Mouse (Mus musculus) adrenal gland (tissue): ENCODE measurements around the gene Mettl3.
"Not testable (repeated sequence)": the region's sequence is repeated elsewhere in the genome, so short reads cannot be mapped to it uniquely, and the experiment has no call there.

Experiments
- intact Hi-C: fragments of 180-260 bp; cut with DNase I; formaldehyde crosslinking; loops from one replicate; pipeline ENCODE4 v1.15.1; 2025
- long read RNA-seq, 2 experiments: library from polyadenylated mRNA; unstranded; transcript quantifications; one replicate each; pipeline ENCODE4 v2.0.0; 2020; ENCODE audit warnings: borderline replicate concordance in 1 of 2; ENCODE audit not compliant: insufficient replicate concordance in 1 of 2

The Mettl3 gene
- long read RNA-seq, experiment 1, transcript Mettl3-201 (11 exons, 2,025 nt) = major isoform, 16 of 27 reads
- long read RNA-seq, experiment 1, partial matches to known transcripts = 1 of 27 reads
- long read RNA-seq, experiment 1, other reads (novel, unspliced or antisense) = 10 of 27 reads
- long read RNA-seq, experiment 2, transcript Mettl3-201 (11 exons, 2,025 nt) = major isoform, 22 of 33 reads
- long read RNA-seq, experiment 2, partial matches to known transcripts = 5 of 33 reads
- long read RNA-seq, experiment 2, other reads (novel, unspliced or antisense) = 6 of 33 reads

DNA sequence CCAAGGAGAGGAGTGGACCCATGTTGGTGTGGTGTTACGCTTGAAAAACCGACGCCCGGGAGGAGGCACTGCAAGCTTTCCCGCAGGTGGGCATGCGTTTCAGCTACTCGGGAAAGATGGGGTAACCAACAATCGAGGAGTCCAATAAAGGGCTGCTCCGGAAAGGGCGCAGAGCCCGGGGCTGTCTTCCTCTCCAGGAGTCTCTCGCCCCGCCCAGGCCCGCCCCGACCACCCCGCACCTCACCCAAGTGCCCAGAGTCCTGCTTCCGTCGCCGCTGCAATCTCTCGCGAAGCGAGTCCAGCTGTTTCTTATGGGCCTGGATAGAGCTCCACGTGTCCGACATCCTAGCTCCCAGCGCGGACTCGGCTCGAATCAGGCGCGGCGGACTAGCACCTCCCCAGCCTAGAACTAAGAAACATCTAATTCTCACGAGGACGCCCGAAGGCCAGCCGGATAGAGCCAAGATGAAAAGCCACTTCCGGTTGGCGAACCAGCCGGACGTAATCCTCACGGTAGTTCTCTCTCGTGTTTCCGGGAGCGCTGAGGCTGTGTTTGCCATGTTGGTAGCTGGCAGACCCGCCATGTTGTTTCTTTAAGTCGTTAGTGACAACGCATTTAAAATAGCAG, at the start of gene Mettl3:
Mettl3 (minus strand) TSS at position 485 of the 628 bp plus-strand sequence.
- intact Hi-C loops = no loop called here

DNA sequence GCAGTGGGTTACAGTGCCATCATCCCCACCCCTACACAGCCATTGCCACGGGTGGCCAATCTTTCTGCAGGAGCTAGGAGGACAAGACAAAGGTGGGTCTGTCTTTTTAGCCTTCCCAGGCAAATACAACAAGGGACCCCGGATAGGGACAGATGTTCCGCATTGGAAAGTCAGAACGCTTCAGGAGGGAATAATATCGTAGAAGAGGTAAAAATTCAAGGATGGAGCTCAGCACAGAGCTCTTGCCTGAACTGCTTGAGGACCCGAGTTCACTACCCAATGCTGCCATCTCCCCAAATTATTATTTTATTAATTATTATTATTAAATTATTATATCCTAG, 34.6 kb upstream of the Mettl3 start:
- intact Hi-C loops = no loop called here

DNA sequence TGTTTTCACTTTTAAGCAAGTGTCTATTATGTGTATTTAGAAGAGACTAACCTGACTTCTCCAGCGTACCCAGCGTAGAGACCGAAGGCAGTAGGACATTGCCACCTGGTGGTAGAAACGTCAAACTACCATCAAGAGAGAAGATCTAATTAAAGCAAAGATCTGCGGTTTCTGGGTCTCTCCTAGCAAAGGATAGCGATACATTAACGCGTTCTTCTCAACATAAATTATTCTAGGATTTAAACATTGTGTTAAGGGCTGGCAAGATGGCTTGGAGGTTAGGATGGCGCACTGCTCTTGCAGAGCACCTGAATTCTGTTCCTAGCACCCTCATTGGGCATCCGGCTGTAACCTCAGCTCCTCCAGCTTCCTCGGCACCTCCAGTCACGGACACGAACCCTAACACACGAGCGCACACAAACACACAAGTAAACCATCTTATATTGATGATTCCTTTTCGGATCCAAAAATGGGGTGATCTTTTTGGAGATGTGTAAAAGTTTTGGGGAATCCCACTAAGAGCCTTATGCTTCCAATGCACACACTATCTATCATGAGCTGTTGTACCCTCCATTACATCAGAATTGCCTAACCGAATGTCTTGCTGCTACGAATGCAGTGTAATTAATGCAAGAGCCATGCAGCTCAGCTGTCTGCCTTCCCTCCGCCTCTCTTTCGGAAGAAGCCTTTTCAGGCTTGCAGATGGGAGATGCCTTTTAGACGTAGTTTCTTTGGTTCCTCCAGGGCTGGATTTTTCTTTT, 34.0 kb upstream of the Mettl3 start:
- intact Hi-C loops = loop anchor here (1.0 kb wide), 1 partner anchor 44 kb away; no protein-coding TSS in a partner anchor

DNA sequence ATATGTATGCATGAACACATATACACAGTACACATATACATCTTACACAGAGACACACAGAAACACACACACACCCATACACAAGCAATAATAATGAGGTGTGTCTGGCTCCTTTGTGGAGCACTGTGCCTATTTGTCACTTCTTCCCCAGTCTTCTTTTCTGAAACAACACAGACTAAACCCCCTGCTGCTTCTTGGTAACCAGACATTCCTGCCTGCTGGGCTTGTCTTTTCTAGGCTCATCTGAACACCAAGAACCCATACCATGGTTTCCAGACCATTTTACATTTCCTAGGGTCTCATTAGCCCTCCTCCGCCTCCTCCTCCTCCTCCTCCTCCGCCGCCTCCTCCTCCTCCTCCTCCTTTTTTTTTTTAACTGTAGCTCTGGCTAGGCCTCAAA, 27.2 kb upstream of the Mettl3 start:
- intact Hi-C loops = no loop called here

DNA sequence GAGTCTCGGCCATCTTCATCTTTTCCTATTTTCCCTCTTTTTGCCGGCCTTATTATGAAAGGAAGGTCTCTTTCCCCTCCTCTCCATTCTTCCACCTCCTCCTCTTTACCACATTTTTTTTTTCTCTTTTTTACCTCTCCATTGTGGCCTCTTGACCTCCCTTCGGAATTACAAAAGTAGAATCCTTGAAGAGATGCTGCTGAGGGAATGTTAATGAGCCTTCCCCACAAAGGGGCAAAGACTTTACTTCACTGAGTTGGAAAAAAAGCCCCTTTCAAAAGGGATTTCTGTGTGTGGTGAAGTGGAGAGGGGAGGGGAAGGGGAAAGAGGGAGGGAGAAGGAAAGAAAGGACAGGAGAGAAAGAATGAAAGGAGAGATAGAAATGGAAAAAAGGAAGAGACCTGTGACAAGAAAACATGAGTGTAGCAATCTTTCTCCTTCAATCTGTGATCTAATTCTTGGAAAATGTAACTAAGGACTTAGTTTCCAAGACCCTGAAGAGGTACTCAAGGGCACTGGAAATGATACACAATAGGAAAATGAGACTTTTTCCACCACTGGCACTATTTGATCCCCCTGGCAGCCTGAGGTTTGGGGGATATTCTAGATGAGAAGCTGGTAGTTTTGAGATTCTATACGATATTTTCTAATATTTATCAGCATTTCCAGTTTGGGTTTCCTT, 26.3 kb upstream of the Mettl3 start:
- intact Hi-C loops = no loop called here

DNA sequence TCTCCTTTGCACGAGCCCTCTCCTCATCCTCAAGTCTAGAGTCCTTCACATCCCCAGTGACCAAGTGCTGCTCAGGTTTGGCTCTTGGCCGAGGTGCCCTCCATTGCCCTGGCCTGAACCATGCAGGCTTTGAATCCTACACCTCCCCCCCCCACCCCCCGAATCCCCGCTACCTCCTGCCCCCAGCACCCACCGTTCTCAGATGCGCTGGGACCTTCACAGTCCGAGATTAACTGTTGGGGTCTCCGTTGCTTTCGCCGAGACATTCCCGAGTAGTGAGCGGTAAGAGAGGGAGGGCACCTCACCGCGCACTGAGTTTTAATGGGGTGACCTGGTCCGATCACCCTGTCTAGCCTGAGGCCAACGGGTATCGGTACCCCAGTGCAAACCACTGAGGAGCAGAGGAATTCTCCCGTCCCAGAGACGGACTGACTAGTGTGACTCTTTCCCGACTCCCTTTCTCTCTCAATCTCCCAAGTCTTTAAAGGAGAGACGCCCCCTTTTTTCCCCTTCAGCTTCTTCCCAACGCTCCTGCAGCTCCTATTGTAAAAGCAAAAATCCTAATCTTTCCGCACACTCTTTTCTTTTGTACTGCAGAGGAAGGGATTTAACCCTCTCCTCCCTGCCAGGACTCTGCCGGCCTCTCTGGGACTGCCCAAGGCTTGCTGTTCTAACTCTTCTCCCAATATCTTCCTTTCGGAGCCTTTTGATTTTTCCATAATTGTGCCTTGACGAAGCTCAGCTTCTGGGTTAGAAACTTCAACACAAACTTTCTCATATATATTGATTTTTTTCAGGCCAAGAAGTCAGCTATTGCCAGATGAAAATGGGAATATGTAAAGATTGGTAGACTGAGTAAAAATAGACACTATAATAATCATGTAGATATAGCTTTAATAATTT, 23.2 kb upstream of the Mettl3 start, which contains the start of gene Sall2:
Sall2 (minus strand) TSS at position 853 of the 903 bp plus-strand sequence.
- intact Hi-C loops = no loop called here

DNA sequence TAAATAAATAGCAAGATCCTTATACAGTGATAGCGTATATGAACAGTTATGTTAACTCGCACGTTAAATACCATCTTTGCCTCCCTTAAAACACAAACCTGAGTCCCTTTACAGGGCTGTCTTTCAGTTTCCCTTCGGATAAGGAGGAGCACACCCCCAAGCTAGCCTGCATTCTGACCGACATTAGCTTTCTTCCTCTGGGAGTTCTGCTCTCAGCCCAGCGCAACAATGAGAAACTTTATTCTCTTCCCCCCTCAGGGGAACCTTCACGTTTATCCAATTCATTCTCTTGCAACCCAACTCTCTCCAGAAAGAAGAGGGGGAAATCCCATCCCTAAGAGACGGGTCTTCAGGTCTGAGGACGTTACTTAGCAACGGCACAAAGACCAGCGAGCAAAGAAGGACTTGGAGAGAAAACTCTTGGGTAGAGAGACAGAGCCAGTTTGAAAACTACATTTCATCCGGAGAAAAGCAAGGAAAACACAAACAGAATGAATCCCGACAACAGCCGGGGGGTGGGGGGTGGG, 22.5 kb upstream of the Mettl3 start:
- intact Hi-C loops = no loop called here

DNA sequence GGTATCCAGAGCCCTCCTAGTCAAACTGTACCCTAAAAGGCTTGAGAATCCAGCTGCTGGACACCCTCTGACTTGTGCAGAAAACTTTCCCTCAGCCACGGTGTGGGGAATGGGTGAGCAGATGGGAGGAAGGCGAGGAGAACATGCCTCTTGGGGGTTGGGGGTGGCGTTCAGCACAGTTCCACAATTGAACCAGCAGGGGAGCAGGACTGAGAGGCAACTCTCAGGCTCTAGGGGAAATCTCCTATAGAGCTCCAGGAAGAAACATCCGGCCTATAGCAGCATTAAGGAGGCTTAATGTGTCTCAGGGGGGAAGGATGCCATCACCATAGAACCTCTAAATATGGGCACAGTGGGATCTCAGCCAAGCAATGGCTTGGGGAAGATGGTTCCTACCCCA, 21.0 kb upstream of the Mettl3 start:
- intact Hi-C loops = no loop called here

DNA sequence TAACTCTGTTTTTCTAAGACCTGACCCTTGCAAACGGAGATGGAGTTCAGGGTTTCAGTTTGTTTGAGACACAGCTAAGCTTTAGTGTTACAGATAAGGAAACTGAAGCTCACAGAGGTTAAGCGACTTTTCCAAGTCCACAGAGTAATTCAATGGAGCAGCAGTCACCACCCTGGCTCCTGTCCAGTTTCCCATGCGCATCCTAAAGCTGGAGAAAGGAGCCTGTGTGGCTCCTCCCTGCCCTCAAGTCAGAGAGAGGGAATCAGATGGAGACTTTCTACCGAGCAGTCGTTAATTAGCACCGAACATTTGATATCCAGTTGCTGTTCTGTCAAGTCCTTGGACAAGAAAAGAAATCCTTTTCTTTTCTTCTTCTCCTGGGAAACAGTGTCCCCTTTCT, 14.4 kb upstream of the Mettl3 start:
- intact Hi-C loops = no loop called here

DNA sequence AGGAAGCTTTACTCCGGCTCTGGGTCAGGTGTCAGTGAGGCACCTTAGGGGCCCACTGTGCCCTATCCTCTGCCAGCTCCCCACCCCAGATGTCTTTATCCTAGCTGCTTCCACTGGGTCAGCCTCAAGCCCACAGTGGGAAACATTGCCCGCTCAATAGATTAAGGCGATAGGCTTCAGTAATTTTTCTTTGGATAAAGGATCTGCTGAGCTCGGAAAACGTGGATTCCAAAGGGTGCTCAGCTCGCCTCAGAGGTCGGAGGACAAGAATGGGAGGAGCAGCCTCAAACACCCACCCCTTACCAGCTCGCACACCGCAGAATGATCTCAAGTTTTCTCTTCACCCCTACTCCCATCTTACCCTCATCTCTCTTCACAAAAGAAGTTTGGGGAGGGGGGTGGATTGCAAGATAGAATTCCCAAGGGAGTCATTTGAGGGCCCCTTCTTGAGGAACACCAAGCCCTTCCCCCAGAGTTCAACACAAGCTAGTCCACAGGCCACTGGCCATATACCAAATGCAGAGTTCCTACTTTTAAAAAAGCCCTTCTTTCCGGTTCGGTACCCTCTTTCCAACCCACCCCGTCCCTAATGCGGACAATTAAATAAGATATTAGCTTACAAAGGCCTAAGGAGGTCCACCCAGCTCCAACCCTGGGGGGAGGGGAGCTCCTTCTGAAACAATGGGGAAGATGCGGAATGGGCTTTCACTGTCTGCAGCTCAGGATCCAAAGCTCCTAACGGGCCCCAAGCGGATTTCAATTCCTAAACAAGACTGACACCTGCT, 11.7 kb upstream of the Mettl3 start:
- intact Hi-C loops = no loop called here

DNA sequence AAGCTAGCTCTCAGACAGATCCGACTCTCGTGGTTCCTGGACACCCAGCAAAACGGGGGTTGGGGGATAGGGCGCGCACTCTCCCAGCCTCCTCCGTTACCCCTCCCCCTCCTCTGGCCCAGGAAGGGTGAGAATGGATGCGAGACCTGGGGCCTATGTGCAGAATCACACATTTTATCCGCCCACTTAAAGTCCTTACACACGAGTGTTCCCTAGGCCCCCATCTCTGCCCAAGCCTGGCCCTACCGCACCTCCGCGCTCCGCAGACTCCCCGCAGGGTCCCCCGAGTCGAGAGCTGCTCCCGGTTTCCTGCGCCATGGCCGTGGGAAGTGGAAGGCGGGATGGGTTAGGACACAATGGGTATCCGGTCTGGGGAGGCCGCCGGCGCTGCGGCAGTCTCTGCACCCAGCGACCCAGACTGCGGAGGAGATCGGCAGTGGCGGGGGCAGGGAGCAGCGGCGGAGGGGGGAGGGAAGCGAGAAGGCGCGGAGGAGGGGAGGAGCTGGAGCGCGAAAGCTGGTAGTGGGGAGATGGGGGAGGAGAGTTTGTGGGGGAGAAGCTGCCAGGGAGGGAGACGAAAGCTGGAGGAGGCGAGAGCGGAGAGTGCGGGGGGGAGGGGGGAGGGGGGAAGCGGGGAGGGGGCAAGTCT, 11.0 kb upstream of the Mettl3 start:
- intact Hi-C loops = no loop called here

DNA sequence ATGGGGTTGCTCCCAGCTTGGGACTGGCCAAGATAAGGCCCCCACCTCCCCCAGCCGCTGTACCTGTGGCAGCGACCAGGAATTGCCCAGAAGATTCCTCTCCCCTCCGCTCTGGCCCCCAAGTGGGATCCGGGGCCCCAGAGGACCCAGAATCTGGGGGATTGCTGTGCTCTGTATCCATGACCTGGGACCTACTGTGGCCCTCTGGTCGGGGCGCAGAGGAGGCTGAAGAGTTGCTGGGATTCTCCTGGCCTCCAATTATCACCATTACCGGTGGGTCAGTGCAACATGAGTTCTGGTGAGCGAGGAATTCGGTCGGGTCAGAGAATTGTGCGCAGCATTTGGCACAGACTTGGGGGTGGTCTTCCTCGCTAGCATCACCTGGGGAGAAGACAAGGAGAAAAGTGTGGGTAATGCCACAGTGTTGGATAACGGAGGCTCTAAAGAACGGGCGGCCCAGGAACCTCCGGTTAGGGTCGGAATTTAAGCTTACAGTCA, 10.4 kb upstream of the Mettl3 start:
- intact Hi-C loops = no loop called here

DNA sequence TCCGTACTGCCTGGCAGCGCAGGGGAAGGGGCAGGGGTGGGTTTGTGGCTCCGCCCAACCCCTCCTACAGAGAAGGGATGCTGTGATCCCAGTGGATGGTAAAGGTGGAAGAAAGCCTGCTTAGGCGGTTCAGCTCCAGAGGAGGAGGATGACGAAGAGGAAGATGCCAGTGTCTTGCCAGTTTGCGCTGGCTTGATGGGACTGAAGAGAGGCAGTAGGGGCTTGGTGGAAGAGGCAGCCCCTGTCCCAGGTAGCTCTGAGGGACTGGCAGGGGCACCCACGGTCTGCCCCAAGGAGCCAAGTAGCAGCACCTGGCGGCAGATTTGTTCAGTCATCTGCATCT, 9.9 kb upstream of the Mettl3 start:
- intact Hi-C loops = no loop called here

DNA sequence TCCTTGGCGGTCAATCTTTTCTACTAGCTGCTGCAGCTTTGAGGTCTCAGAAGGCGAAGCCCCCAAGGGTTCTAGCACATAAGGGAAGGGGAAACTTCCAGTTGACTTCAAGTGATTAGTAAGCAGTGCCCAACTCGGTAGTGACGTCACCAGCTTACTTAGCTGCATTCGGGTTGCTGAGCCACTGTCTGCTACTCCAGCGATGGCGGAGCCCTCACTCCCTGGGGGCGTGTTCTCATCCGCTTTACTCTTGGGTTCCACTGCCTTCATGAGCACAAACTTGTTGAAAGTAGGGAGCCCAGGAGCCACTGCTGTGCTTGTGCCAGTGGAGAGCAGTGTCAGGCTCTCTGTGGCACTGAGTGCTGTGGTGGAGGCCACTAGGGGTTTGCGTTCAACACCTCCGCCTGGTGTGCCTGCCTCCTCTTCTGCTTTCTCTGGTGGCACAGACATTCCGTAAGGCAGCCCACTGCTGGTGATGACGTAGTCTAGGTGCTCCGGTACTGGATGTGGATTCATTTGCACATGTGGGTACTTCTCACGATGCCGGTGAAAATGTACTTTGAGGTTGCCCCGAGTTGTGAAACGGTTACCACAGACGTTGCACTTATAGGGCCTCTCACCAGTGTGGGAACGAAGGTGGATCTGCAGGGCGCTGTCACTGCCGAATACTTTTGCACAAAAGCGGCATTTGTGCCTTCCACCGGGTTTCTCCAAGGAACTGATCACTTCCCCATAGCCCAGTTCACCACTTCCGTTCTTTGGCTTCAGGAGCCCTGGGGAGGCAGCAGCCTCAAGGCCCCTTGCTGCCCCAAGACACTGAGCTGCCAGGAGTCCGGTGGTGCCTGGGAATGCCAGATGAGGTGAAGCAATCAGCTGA, 9.2 kb upstream of the Mettl3 start:
- intact Hi-C loops = no loop called here

DNA sequence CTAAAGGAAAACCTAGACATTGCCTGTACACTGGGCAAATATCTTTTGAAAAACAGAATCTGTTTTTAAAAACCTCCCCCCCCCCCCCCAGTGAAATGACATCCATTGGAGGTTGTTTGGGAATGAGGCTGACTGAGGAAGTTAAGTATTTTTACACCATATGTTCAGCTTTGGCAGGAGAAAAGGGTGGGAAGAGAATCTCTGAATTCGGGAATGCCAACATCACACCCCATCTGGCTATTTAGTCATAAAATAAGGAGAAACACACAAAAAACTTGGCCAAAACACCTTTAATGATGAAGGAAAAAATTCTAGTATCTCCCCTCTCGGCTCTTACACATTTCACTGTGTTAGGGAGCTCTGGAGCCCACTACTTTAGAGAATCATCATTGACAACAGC, 6.0 kb upstream of the Mettl3 start:
- intact Hi-C loops = no loop called here

DNA sequence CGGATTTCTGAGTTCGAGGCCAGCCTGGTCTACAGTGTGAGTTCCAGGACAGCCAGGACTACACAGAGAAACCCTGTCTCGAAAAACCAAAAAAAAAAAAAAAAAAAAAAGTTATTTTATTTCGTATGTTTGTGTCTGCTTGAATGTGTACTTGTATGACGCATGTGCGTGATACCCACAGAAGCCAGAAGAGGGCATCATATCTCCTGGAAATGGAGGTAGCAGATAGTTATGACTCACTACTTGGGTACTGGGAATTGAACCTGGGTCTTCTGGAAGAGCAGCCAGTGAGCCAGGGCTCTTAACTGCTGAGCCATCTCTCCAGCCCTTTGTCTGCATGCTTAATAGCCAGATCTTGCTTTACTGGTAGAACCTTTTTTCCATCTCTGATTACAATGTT, 5.4 kb upstream of the Mettl3 start:
- intact Hi-C loops = not testable (repeated sequence)

DNA sequence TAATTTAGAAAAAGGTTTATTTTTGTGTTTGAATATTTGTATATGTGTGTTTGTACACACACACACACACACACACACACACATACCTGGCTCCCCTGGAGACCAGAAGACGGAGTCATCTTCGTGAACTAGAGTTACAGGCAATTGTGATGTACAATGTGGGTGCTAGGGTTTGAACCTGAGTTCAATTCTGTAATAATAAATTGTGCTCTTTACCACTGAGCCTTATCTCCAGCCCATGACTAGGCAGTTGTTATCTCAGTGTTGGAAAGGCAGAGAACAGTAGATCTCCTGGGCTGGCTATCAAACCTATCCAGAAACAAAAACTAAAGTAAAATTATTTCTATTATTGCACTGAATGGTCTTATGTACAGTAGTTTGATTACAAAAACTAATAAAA, 1.2 kb upstream of the Mettl3 start:
- intact Hi-C loops = no loop called here

DNA sequence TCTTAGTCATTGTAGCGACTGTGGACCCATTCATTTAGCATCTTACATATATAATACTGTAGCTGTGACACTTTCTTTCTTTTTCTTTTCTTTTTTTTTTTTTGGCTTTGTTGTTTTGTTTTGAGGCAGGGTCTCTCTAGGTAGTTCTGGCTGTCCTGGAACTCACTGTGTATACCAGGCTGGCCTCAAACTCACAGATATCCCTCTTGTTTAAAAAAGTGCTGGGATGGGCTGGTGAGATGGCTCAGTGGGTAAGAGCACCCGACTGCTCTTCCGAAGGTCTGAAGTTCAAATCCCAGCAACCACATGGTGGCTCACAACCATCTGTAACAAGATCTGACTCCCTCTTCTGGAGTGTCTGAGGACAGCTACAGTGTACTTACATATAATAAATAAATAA, 1.4 kb downstream of the Mettl3 start:
- intact Hi-C loops = not testable (repeated sequence)
